Mouse (Mus musculus) bone marrow, adult 2 months (tissue): ENCODE results near the gene Rspry1. TPM values are rescaled to one million over a fixed set of nuclear protein-coding genes. Genes with fewer than 3 reads are reported as not detected.
A peak's percentile ranks its signal among the peaks of the same experiment; 100 is the strongest.

Experiments used
- H3K27ac ChIP-seq: fragments of 200-500 bp; 2 replicates; pipeline ENCODE4 v1.5.1; 2012; ENCODE audit warnings: low read depth, mild to moderate bottlenecking, control low read depth, inconsistent platforms, low read length; ENCODE audit not compliant: control insufficient read depth, poor library complexity, insufficient read depth
- H3K4me1 ChIP-seq: fragments of 200-500 bp; 2 replicates; pipeline ENCODE4 v1.6.1; 2011; ENCODE audit warnings: low read length; ENCODE audit not compliant: control insufficient read depth, insufficient read depth
- H3K4me3 ChIP-seq: fragments of 200-500 bp; replicated peaks from 2 replicates; pipeline ENCODE3; 2011; ENCODE audit warnings: mild to moderate bottlenecking, low read depth, low read length, control low read depth; ENCODE audit not compliant: control insufficient read depth
- CTCF ChIP-seq: fragments of 200-500 bp; IDR thresholded peaks from 2 replicates; pipeline ENCODE4 v1.5.1; 2011; ENCODE audit warnings: low read length, control low read depth; ENCODE audit not compliant: control insufficient read depth, insufficient read depth
- POLR2A ChIP-seq: fragments of 200-500 bp; IDR thresholded peaks from 2 replicates; pipeline ENCODE4 v1.6.1; 2011; ENCODE audit warnings: low read depth, mild to moderate bottlenecking, control low read depth, low read length, borderline replicate concordance; ENCODE audit not compliant: control insufficient read depth
- WGBS: fragments of 180-500 bp; shearing (Covaris S2); methylation state at CpG from one replicate; pipeline ENCODE4 v1.1.7; 2018; 5-methylcytosine and 5-hydroxymethylcytosine counted together
- polyA plus RNA-seq: library from polyadenylated mRNA; stranded (reverse); fragments of >200 nt; gene quantifications from 2 replicates; pipeline ENCODE4 v1.2.4, GENCODE M21; 2011; ENCODE audit warnings: low replicate concordance; ENCODE audit not compliant: missing spikeins, insufficient read depth, insufficient read length

The Rspry1 gene
- polyA plus RNA-seq, 1 experiment: 9.5 TPM

GRCm38 (mm10) chr8:94568098-94568497 is 33.6 kb upstream of the Rspry1 start:
- no peak overlapping the region for H3K27ac ChIP-seq
- TF ChIP-seq POLR2A: no peak
- no peak for TF ChIP-seq CTCF
- H3K4me3 ChIP-seq: no peak overlapping the region
- 89% methylated on average over 8 of the region's 8 CpGs for WGBS
- no peaks in the 10 kb centered on the region for H3K4me1 ChIP-seq

- WGBS: 74% methylated on average over 1 of the region's 1 CpGs
- no peak for TF ChIP-seq CTCF
- no peak for TF ChIP-seq POLR2A
- H3K27ac ChIP-seq: no peak overlapping the region
Observed at GRCm38 (mm10) chr8:94569419-94569818, 32.3 kb upstream of the Rspry1 start.

GRCm38 (mm10) chr8:94571896-94572295 is 29.8 kb upstream of the Rspry1 start:
- 44% methylated on average over 2 of the region's 2 CpGs for WGBS
- Histone ChIP-seq H3K4me3 (no peak overlapping the region), H3K4me1 (no peaks in the 10 kb centered on the region), H3K27ac (no peak overlapping the region)
- TF ChIP-seq CTCF: no peak
- no peak for TF ChIP-seq POLR2A

More at GRCm38 (mm10) chr8:94569419-94569818, 32.3 kb upstream of the Rspry1 start:
- H3K4me1 ChIP-seq: no peaks in the 10 kb centered on the region
- no peak overlapping the region for H3K4me3 ChIP-seq

GRCm38 (mm10) chr8:94574159-94574907 is 27.4 kb upstream of the Rspry1 start:
- no peak for TF ChIP-seq POLR2A
- no peak for TF ChIP-seq CTCF
- Histone ChIP-seq H3K27ac (no peak overlapping the region), H3K4me3 (no peak overlapping the region), H3K4me1 (no peaks in the 10 kb centered on the region)
- 82% methylated on average over 16 of the region's 16 CpGs for WGBS

GRCm38 (mm10) chr8:94575148-94575547 is 26.6 kb upstream of the Rspry1 start:
- TF ChIP-seq CTCF (no peak), POLR2A (no peak)
- Histone ChIP-seq H3K27ac (no peak overlapping the region), H3K4me1 (no peaks in the 10 kb centered on the region), H3K4me3 (no peak overlapping the region)
- WGBS: 89% methylated on average over 4 of the region's 4 CpGs

GRCm38 (mm10) chr8:94581820-94582483 is 19.8 kb upstream of the Rspry1 start:
- 63% methylated on average over 7 of the region's 7 CpGs for WGBS
- no peak for TF ChIP-seq POLR2A
- TF ChIP-seq CTCF: no peak
- peaks cover 2% of the 10 kb centered on the region for H3K4me1 ChIP-seq
- H3K4me3 ChIP-seq: no peak overlapping the region
- no peak overlapping the region for H3K27ac ChIP-seq

- Histone ChIP-seq H3K4me1 (peaks cover 2% of the 10 kb centered on the region), H3K4me3 (no peak overlapping the region), H3K27ac (no peak overlapping the region)
- 81% methylated on average over 6 of the region's 6 CpGs for WGBS
- TF ChIP-seq POLR2A (no peak), CTCF (no peak)
Observed at GRCm38 (mm10) chr8:94582569-94582968, 19.2 kb upstream of the Rspry1 start.

- WGBS: 28% methylated on average over 4 of the region's 4 CpGs
- H3K4me1 ChIP-seq: peaks cover 2% of the 10 kb centered on the region
- H3K4me3 ChIP-seq: no peak overlapping the region
- H3K27ac ChIP-seq: no peak overlapping the region; the same call in 1 of the 2 replicates
- TF ChIP-seq CTCF (peak; percentile 51), POLR2A (no peak)
Observed at GRCm38 (mm10) chr8:94584238-94584817, 17.4 kb upstream of the Rspry1 start.
